Mouse (Mus musculus): ENCODE measurements around the gene Gpr12.

DNA sequence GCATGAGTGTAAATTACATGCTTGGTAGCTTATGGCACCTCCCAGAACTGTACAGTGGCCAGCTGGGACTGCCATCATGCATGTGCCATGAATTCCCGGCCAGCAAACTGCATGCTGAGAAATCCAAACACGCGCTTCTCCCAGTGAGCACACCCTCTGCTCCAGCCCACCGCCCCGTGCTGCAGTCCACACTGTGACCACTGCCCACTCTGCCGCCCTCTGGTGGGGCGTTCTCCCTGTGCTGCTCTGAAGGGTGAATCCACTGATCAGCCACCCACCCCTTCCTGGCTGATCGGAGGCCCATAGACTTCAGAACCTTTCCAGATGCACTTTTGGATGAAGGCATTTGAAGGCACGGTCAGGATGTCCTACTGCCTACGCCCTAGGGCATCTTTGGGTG lies 44.6 kb upstream of the Gpr12 start:
- TF ChIP-seq CTCF (IDR thresholded peaks at IDR 0.05; ENCODE audit: borderline replicate concordance, extremely low read depth, insufficient read depth, insufficient read length) (no peak), POLR2A (IDR thresholded peaks at IDR 0.05; ENCODE audit: borderline replicate concordance, extremely low read depth, insufficient read depth, insufficient read length, poor library complexity, severe bottlenecking) (no peak)
